Mouse (Mus musculus): ENCODE results near the gene Atp5k.

DNA sequence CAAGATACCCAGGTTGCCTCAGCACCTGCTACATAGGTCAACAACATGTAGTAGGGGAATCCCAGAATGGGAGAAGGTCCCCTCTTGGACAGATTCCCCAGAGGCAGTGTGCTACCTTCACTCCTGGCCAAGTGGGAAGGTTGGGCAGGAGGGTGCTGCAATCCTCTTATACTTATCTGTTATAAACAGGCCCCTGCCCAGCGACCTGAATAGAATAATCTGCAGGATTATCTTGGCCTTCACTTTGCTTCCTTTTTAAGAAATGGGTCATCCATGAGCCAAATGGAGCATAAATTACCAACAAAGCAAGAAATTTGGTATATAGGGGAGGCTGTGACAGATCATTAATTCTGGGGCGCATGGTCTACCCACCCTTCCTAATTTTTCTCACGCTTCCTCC is 44.5 kb downstream of the Atp5k start:
- no peak for TF ChIP-seq POLR2A (IDR thresholded peaks at IDR 0.05; ENCODE audit: borderline replicate concordance, extremely low read depth, low read depth, low read length)
- TF ChIP-seq CTCF (IDR thresholded peaks at IDR 0.05; ENCODE audit: insufficient read depth, low read length) = no peak
